Mouse (Mus musculus): Measurements from ENCODE around the gene Tnrc18.
"Not testable (repeated sequence)": the region's sequence is repeated elsewhere in the genome, so short reads cannot be mapped to it uniquely, and the experiment has no call there.

Tnrc18 gene

GRCm38 (mm10) chr5:142817524-142818434, at the start of gene Tnrc18:
Tnrc18 (minus strand) TSS chr5:142817662.
- peak; percentile 57 for DNase-seq (ENCODE audit: low read depth, low spot score)

GRCm38 (mm10) chr5:142857763-142858229, 40.3 kb upstream of the Tnrc18 start:
- DNase-seq (ENCODE audit: low read depth, low spot score): no peak

- no peak for DNase-seq (ENCODE audit: low read depth, low spot score)
Measured at GRCm38 (mm10) chr5:142856408-142856807, 38.9 kb upstream of the Tnrc18 start.

GRCm38 (mm10) chr5:142854877-142855276, 37.4 kb upstream of the Tnrc18 start:
- peak; percentile 20 for DNase-seq (ENCODE audit: low read depth, low spot score)

GRCm38 (mm10) chr5:142853585-142853984, 36.1 kb upstream of the Tnrc18 start:
- no peak for DNase-seq (ENCODE audit: low read depth, low spot score)

GRCm38 (mm10) chr5:142851681-142852049, 34.2 kb upstream of the Tnrc18 start:
- no peak for DNase-seq (ENCODE audit: low read depth, low spot score)

- no peak for DNase-seq (ENCODE audit: low read depth, low spot score)
Measured at GRCm38 (mm10) chr5:142850916-142851680, 33.6 kb upstream of the Tnrc18 start.

- no peak for DNase-seq (ENCODE audit: low read depth, low spot score)
Measured at GRCm38 (mm10) chr5:142850476-142850875, 33.0 kb upstream of the Tnrc18 start.

GRCm38 (mm10) chr5:142848911-142849310, 31.4 kb upstream of the Tnrc18 start:
- DNase-seq (ENCODE audit: low read depth, low spot score): no peak

- no peak for DNase-seq (ENCODE audit: low read depth, low spot score)
Measured at GRCm38 (mm10) chr5:142848149-142848548, 30.7 kb upstream of the Tnrc18 start.

- DNase-seq (ENCODE audit: low read depth, low spot score): no peak
Measured at GRCm38 (mm10) chr5:142844467-142844866, 27.0 kb upstream of the Tnrc18 start.

GRCm38 (mm10) chr5:142842137-142842642, 24.7 kb upstream of the Tnrc18 start:
- DNase-seq (ENCODE audit: low read depth, low spot score): no peak

GRCm38 (mm10) chr5:142841372-142842136, 24.1 kb upstream of the Tnrc18 start:
- DNase-seq (ENCODE audit: low read depth, low spot score): no peak

- DNase-seq (ENCODE audit: low read depth, low spot score): not testable (repeated sequence)
Measured at GRCm38 (mm10) chr5:142837427-142837826, 20.0 kb upstream of the Tnrc18 start.

GRCm38 (mm10) chr5:142836891-142837290, 19.4 kb upstream of the Tnrc18 start:
- DNase-seq (ENCODE audit: low read depth, low spot score): no peak

- DNase-seq (ENCODE audit: low read depth, low spot score): no peak
Measured at GRCm38 (mm10) chr5:142833646-142834438, 16.4 kb upstream of the Tnrc18 start.

- DNase-seq (ENCODE audit: low read depth, low spot score): no peak
Measured at GRCm38 (mm10) chr5:142826131-142826530, 8.7 kb upstream of the Tnrc18 start.

GRCm38 (mm10) chr5:142825665-142826064, 8.2 kb upstream of the Tnrc18 start:
- DNase-seq (ENCODE audit: low read depth, low spot score): no peak

GRCm38 (mm10) chr5:142824091-142824490, 6.6 kb upstream of the Tnrc18 start:
- no peak for DNase-seq (ENCODE audit: low read depth, low spot score)
